Mouse (Mus musculus) myocyte (in vitro differentiated cells): ENCODE measurements around the gene Fbxo34.

ENCODE experiments used
- E2F4 ChIP-seq: IDR thresholded peaks from one replicate; pipeline ENCODE4 v1.6.1; 2011; ENCODE audit warnings: mild to moderate bottlenecking, control low read depth, moderate library complexity; ENCODE audit not compliant: insufficient read depth
- MYOD1 ChIP-seq, 3 experiments: IDR thresholded peaks; one replicate each; pipeline ENCODE4 v1.6.1; 2011; ENCODE audit warnings: control low read depth in 2 of 3, low read depth in 2 of 3, mild to moderate bottlenecking in 2 of 3, moderate library complexity in 1 of 3; ENCODE audit not compliant: insufficient read length in 2 of 3, control insufficient read depth in 1 of 3
- POLR2A ChIP-seq: IDR thresholded peaks from one replicate; pipeline ENCODE4 v1.6.1; 2011; ENCODE audit warnings: low read depth, mild to moderate bottlenecking, control low read depth, moderate library complexity; ENCODE audit not compliant: insufficient read length
- SRF ChIP-seq: IDR thresholded peaks from one replicate; pipeline ENCODE4 v1.6.1; 2011; ENCODE audit warnings: low read depth; ENCODE audit not compliant: control insufficient read depth, insufficient read length
- TCF12 ChIP-seq: IDR thresholded peaks from one replicate; pipeline ENCODE4 v1.6.1; 2011; ENCODE audit warnings: mild to moderate bottlenecking, control low read depth; ENCODE audit not compliant: poor library complexity, insufficient read depth, severe bottlenecking
- USF1 ChIP-seq: IDR thresholded peaks from one replicate; pipeline ENCODE4 v1.6.1; 2011; ENCODE audit warnings: low read depth, mild to moderate bottlenecking, control low read depth, moderate library complexity

DNA sequence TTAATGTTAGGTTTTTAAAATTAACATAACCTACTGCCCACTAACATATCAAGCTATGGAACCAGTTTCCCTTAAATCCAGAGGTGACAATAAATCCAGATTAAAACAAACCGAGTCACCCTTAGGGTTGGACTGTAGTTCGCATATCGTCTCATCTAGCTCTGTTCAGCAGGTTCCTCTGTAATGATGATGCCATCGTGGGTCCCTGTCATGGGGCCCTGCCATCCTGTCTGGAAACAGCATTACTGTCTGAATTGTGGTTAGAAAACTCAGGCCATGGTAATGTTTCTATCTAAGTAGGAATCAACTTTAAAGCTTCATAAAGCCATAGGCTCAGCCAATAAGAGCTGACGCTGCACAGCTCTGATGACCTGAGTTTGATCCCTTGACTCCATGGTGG, 48.4 kb downstream of the Fbxo34 start:
- TF ChIP-seq POLR2A, result no peak
- no peak for TF ChIP-seq SRF
- TF ChIP-seq MYOD1 (IDR thresholded peaks at IDR 0.05; ENCODE audit: control insufficient read depth in 1 of 3, insufficient read length in 2 of 3, low read depth in 2 of 3), result no peak
- TF ChIP-seq E2F4, result no peak
- TF ChIP-seq TCF12, result no peak
- no peak for TF ChIP-seq USF1
